Mouse (Mus musculus) E14TG2a.4 (cell line): ENCODE data around the gene Abcb6.

Experiments
- CTCF ChIP-seq: conservative IDR thresholded peaks from 2 replicates; pipeline ENCODE4 v1.5.1; 2014; ENCODE audit warnings: low read length
- NANOG ChIP-seq: IDR thresholded peaks from 2 replicates; pipeline ENCODE4 v1.6.1; 2014; ENCODE audit warnings: borderline replicate concordance, low read length, mixed read lengths
- POU5F1 ChIP-seq: IDR thresholded peaks from 2 replicates; pipeline ENCODE4 v1.6.1; 2014; ENCODE audit warnings: low read length, borderline replicate concordance

DNA sequence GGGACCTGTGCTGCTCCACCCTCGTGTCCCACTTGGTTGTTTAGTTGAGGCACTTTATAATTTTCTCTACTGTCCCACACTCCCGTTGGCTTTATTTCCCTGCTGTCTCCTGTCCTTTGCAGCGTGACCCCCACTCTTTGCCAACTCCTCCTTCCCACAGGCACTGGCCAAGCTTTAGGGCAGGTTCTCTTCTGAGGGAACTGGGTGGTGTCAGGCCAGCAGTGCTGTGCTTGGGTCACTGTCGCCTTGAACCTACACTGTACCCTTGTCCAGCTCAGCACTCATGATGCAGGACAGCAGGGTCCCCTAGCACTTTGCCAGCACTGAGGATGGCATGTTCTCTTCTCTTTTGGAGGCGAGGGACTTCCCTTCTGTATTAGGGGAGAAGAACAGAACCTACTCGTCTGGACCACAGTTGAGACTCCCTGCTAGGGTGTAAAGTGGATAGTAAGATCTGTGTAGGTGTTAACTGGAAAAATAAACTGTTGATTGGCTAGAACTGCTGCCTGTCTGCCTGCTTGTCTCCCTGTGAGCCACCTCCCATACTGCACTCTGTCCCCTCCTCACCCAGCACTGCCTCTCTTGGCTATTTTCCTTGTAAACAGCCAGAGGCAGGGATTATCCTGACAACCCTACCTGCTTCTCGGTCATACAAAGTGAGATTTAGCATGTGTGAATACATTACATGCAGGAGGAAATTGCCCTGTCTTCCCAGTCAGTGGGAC lies 32.6 kb downstream of the Abcb6 start:
- TF ChIP-seq CTCF (no peak), NANOG (no peak), POU5F1 (no peak)
